Mouse (Mus musculus) olfactory bulb, adult 2 months (tissue): Measurements from ENCODE around the gene Gpr84. TPM values are rescaled to one million over a fixed set of nuclear protein-coding genes. Genes with fewer than 3 reads are reported as not detected.

Experiments used
- H3K27ac ChIP-seq: fragments of 200-500 bp; 2 replicates; pipeline ENCODE4 v1.5.1; 2012; ENCODE audit warnings: low read depth, low read length; ENCODE audit not compliant: insufficient read depth
- H3K4me1 ChIP-seq: fragments of 200-500 bp; 2 replicates; pipeline ENCODE4 v1.6.1; 2012; ENCODE audit warnings: low read length; ENCODE audit not compliant: control insufficient read depth, insufficient read depth
- H3K4me3 ChIP-seq: fragments of 200-500 bp; 2 replicates; pipeline ENCODE4 v1.5.1; 2012; ENCODE audit warnings: mild to moderate bottlenecking, low read depth, low read length, moderate library complexity; ENCODE audit not compliant: insufficient read depth
- CTCF ChIP-seq: fragments of 200-500 bp; IDR thresholded peaks from 2 replicates; pipeline ENCODE4 v1.5.1; 2012; ENCODE audit warnings: low read depth, mild to moderate bottlenecking, low read length, moderate library complexity; ENCODE audit not compliant: insufficient read depth
- POLR2A ChIP-seq: fragments of 200-500 bp; IDR thresholded peaks from 2 replicates; pipeline ENCODE4 v1.6.1; 2012; ENCODE audit warnings: mild to moderate bottlenecking, low read depth, low read length, moderate library complexity; ENCODE audit not compliant: insufficient read depth
- WGBS: fragments of 180-500 bp; shearing (Covaris S2); methylation state at CpG from one replicate; pipeline ENCODE4 v1.1.7; 2018; 5-methylcytosine and 5-hydroxymethylcytosine counted together
- polyA plus RNA-seq: library from polyadenylated mRNA; stranded (reverse); fragments of >200 nt; gene quantifications from 2 replicates; pipeline ENCODE4 v1.2.4, GENCODE M21; 2012; ENCODE audit warnings: low replicate concordance; ENCODE audit not compliant: missing spikeins, insufficient read depth, insufficient read length

The Gpr84 gene
- polyA plus RNA-seq, 1 experiment, result not detected

DNA sequence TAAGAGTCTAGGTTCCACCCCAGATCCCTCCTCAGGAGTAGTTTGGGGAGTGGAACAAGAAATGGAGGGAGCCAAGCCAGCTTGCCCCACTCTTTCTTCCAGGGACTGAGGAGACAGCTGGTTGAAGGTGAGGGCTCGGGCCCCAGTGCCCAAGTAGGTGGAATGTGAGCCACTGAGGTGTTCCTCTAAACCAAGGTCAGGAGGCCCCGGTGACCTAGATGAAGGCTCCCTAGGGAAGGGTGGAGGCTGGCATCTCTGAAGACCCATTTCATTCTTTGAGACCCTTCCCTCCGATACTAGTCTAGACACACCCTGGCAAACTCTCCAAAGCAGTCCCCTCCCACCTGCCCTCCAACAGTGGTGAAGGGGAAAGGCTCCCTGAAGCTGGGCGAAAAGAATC is 12.0 kb upstream of the Gpr84 start:
- no peak overlapping the region for H3K27ac ChIP-seq
- H3K4me1 ChIP-seq, result peaks cover 13% of the 10 kb centered on the region
- peak overlapping the region; percentile 65; the same call in 1 of the 2 replicates for H3K4me3 ChIP-seq
- 59% methylated on average over 4 of the region's 4 CpGs for WGBS
- TF ChIP-seq POLR2A, result no peak
- no peak for TF ChIP-seq CTCF

DNA sequence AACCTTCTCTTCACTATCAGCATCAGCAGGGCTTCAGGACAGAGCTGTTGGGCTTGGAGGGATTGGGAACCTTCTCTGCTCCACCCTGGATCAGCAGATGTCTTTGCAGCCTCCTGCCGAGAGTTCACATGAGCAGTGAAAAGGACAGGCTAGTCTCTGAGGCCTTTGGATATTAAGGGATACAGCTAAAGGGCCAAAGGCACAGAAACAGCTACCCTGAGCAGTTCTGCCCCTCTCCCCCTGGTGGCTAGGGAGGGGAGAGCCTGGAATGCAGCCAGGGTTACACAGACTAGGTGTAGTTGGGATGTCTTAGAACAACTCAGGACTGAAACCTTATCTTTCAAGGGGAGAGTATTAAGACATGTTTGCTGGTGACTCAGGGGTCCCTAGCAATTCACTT is 10.7 kb upstream of the Gpr84 start:
- no peak overlapping the region for H3K27ac ChIP-seq
- no peak overlapping the region for H3K4me3 ChIP-seq
- 0 out of 2 replicates have a peak, but pooled peaks have one; percentile 26 for TF ChIP-seq CTCF
- no peak for TF ChIP-seq POLR2A
- 55% methylated on average over 1 of the region's 1 CpGs for WGBS
- H3K4me1 ChIP-seq, result peaks cover 13% of the 10 kb centered on the region

DNA sequence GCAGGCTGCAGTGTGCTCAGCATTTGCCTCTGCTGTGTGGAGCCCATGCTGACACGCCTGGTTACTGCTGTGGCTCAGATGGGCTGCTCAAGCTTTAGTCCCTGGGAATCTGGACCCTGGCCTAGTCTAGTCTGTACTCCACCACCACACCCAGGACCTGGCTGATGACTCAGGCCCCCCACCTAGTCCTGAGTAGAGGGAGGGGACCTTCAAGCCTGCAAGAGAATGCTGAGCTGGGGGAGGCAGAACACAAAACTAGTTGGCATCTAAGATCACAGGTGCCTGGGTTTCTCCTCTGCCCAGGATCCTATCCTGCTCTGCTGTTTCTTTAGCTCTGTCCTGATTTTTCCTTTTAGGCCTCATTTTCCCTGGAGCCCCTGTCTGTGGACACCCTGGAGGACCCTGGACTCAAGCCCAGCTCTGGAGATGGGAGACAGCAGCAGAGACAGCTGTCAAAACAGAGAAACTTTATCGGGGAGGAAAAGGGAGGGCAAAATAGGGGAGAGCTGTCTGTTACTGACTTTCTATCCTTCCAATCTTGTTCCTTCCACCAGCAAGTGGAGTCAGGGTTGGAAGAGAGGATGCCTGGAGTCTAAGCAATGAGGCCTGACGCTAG is 7.9 kb upstream of the Gpr84 start:
- Histone ChIP-seq H3K4me1 (peaks cover 26% of the 10 kb centered on the region), H3K4me3 (no peak overlapping the region), H3K27ac (no peak overlapping the region)
- TF ChIP-seq CTCF, result no peak
- 72% methylated on average over 3 of the region's 3 CpGs for WGBS

DNA sequence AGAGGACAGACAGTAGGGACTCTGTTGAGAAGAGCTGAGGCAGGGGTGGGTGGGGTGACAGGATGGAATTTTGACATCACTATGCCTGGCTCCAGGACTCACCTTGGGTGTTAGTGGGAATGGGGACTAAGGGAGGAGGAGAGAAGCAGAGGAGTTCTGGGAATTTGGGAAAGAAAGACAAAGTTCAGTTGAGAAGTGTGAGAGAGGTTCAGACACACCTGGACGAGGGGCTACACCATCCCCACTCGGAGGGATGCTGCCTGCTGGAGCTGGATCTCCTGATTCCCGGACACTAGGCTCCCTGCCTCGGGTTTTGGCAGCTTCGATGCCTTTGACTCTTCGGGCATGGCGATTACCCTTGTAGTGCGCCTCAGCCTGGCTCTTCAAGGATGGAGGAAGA is 7.3 kb upstream of the Gpr84 start:
- no peak overlapping the region for H3K4me3 ChIP-seq
- WGBS, result 87% methylated on average over 8 of the region's 8 CpGs
- peaks cover 22% of the 10 kb centered on the region for H3K4me1 ChIP-seq
- TF ChIP-seq POLR2A (no peak), CTCF (no peak)
- H3K27ac ChIP-seq, result no peak overlapping the region

DNA sequence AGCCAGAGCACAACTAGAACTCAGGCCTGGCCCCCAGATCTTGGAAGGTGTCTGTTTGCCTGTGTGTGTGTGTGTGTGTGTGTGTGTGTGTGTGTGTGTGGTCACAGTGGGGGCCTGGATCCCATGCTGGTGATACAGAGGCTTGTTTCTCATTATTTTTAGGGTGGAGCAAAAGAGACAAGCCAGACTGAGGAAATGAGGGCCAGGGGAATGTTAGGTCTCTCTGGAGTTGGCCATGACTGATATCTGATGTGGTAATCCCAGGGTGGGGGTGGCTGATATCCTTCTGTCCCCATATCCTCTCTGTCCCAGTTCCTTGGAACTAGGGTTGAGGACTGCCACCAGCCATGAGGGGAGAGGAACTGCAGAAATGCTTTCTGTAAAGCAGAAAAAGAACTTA is 6.7 kb upstream of the Gpr84 start:
- Histone ChIP-seq H3K27ac (no peak overlapping the region), H3K4me1 (peaks cover 20% of the 10 kb centered on the region), H3K4me3 (no peak overlapping the region)
- no peak for TF ChIP-seq CTCF
- no peak for TF ChIP-seq POLR2A

- no peak overlapping the region for H3K4me3 ChIP-seq
- TF ChIP-seq CTCF, result no peak
- no peak for TF ChIP-seq POLR2A
- no peak overlapping the region for H3K27ac ChIP-seq
- peaks cover 20% of the 10 kb centered on the region for H3K4me1 ChIP-seq
- WGBS, result 71% methylated on average over 10 of the region's 10 CpGs
Measured at GRCm38 (mm10) chr15:103315979-103316776, 5.8 kb upstream of the Gpr84 start.

DNA sequence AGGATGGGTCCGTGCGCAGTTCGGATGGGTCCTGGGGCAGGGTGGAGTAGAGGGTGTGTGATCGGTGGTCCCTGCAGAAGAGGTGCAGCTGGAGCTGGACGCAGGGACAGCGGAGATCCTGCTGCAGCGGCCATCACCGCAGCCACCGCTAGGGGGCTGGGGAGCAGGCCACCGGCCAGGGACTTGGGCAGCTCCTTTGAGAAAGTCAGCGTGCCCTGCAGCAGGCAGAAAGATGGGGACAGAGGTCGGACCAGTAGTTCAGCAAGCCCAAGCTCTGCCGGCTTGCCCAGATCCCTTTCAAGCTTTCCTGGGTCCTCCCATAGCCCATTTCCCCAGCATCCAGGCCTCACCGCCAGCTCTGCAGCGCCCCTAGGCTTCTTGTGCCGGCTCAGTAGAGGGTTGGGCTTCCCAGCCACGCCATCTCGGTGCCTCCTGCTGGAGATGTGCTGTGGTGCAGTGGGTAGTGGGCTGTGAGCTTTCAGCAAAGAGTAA is 4.6 kb upstream of the Gpr84 start:
- H3K27ac ChIP-seq, result no peak overlapping the region
- WGBS, result 5% methylated on average over 18 of the region's 18 CpGs
- H3K4me1 ChIP-seq, result peaks cover 20% of the 10 kb centered on the region
- H3K4me3 ChIP-seq, result peak overlapping the region; percentile 9
- TF ChIP-seq CTCF (peak; percentile 81), POLR2A (no peak)

DNA sequence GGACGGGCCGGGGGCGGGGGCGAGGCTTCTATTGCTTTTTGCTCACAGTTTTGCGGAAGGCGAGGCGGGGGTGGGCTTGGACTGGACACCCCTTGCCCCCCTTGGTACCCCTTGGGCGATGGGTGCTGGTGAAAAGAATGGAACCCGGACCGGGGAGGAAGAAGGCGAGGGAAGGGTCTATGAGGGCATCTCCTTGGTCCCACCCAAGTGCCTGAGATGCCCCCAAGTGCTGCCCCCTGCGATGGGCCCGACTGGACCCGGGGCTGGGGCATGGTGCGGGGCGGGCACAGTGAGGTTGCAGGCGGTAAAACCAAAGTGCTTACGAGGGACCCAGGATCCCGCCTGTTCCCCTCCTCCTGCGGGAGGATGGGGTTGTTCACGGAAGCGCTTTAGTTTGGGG is 3.8 kb upstream of the Gpr84 start:
- WGBS, result 58% methylated on average over 22 of the region's 22 CpGs
- Histone ChIP-seq H3K4me3 (no peak overlapping the region), H3K27ac (no peak overlapping the region), H3K4me1 (peaks cover 20% of the 10 kb centered on the region)
- no peak for TF ChIP-seq POLR2A
- no peak for TF ChIP-seq CTCF

GRCm38 (mm10) chr15:103313495-103314095 is 3.2 kb upstream of the Gpr84 start:
- no peak for TF ChIP-seq POLR2A
- no peak for TF ChIP-seq CTCF
- H3K4me3 ChIP-seq, result no peak overlapping the region
- H3K27ac ChIP-seq, result no peak overlapping the region
- H3K4me1 ChIP-seq, result peaks cover 20% of the 10 kb centered on the region
- 23% methylated on average over 18 of the region's 18 CpGs for WGBS
